Mouse (Mus musculus) neural tube, embryonic 15.5 days (tissue): ENCODE results near the gene Zfp710. TPM values are rescaled to one million over a fixed set of nuclear protein-coding genes. Genes with fewer than 3 reads are reported as not detected.

Source experiments
- ATAC-seq: fragments of 200-750 bp; cut with Nextera tagmentation; 2 replicates; pipeline ENCODE4 v1.8.0; 2017; ENCODE audit warnings: mild to moderate bottlenecking, moderate TSS enrichment, moderate library complexity; ENCODE audit not compliant: low FRiP score
- H3K27ac ChIP-seq: fragments of 300-500 bp; sonication (generic); replicated peaks from 2 replicates; pipeline ENCODE4 v1.5.1; 2015; ENCODE audit warnings: mild to moderate bottlenecking, inconsistent platforms
- H3K27me3 ChIP-seq: fragments of 300-500 bp; sonication (generic); replicated peaks from 2 replicates; pipeline ENCODE4 v1.6.1; 2015; ENCODE audit warnings: inconsistent platforms
- H3K36me3 ChIP-seq: fragments of 300-500 bp; sonication (generic); 2 replicates; pipeline ENCODE4 v1.6.1; 2015; ENCODE audit warnings: inconsistent platforms
- H3K4me1 ChIP-seq: fragments of 300-500 bp; sonication (generic); 2 replicates; pipeline ENCODE4 v1.6.1; 2015; ENCODE audit warnings: inconsistent platforms
- H3K4me2 ChIP-seq: fragments of 300-500 bp; sonication (generic); 2 replicates; pipeline ENCODE4 v1.6.1; 2015; ENCODE audit warnings: inconsistent platforms, mild to moderate bottlenecking, moderate library complexity
- H3K4me3 ChIP-seq: fragments of 300-500 bp; sonication (generic); replicated peaks from 2 replicates; pipeline ENCODE4 v1.5.1; 2015; ENCODE audit warnings: mild to moderate bottlenecking, inconsistent platforms
- H3K9ac ChIP-seq: fragments of 300-500 bp; sonication (generic); replicated peaks from 2 replicates; pipeline ENCODE4 v1.6.1; 2015; ENCODE audit warnings: mild to moderate bottlenecking, inconsistent platforms
- H3K9me3 ChIP-seq: fragments of 300-500 bp; sonication (generic); replicated peaks from 2 replicates; pipeline ENCODE4 v1.6.1; 2016; ENCODE audit warnings: inconsistent platforms
- WGBS: fragments of 180-500 bp; shearing (Covaris S2); methylation state at CpG from one replicate; pipeline ENCODE4 v1.1.7; 2015; ENCODE audit warnings: mixed read lengths; 5-methylcytosine and 5-hydroxymethylcytosine counted together
- polyA plus RNA-seq: library from polyadenylated mRNA; unstranded; fragments of >200 nt; fragmentation: Nextera tagmentation; extraction: Ambion mirVana; gene quantifications from 2 replicates; pipeline ENCODE4 v1.2.1, GENCODE M21; 2015

Zfp710 gene
- polyA plus RNA-seq, 1 experiment from 2014 or later: 11.6 TPM

DNA sequence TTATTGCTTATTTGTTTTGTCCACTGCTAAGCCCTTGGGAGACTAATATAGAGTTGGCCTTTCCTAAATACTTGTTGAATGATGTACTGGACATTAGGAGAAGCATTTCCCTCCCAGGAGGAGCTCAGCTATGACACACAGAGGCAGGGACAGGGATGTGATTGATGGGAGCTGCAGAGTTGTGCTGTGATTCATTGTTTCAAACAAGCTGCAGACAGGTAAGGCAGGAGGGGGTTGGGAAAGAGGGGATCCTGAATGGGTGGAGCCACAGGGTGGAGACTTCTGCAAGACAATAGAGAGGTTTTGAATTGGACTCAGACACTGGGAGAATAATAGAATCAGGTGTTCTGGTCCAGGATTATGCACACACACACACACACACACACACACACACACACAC lies 5.4 kb downstream of the Zfp710 start:
- Histone ChIP-seq H3K9ac (no peak overlapping the region), H3K9me3 (no peaks in the 10 kb centered on the region), H3K4me1 (peaks cover 64% of the 10 kb centered on the region), H3K27me3 (no peaks in the 10 kb centered on the region), H3K36me3 (no peaks in the 10 kb centered on the region), H3K27ac (no peak overlapping the region), H3K4me2 (no peak overlapping the region), H3K4me3 (no peak overlapping the region)
- no peak for ATAC-seq

DNA sequence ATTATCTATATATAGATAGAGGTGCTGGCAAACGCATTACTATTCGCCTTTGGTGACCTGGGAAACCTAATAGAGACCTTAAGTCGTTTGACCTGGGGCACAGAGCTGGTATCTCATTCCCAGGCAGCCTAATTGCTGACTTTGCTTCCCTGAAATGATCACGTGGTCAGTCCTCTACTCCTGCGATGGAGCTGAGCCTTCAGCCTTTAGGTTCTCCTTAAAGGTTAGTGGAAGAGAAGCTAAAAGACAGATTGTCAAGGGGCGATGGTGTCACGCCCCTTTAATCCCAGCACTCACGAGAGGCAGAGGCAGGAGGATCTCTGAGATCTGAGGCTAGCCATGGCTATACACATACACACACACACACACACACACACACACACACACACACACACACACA lies 5.9 kb downstream of the Zfp710 start:
- Histone ChIP-seq H3K9ac (no peak overlapping the region), H3K9me3 (no peaks in the 10 kb centered on the region), H3K4me1 (peaks cover 64% of the 10 kb centered on the region), H3K27ac (no peak overlapping the region), H3K27me3 (no peaks in the 10 kb centered on the region), H3K36me3 (no peaks in the 10 kb centered on the region), H3K4me3 (no peak overlapping the region), H3K4me2 (no peak overlapping the region)
- 91% methylated on average over 8 of the region's 8 CpGs for WGBS
- ATAC-seq: no peak

DNA sequence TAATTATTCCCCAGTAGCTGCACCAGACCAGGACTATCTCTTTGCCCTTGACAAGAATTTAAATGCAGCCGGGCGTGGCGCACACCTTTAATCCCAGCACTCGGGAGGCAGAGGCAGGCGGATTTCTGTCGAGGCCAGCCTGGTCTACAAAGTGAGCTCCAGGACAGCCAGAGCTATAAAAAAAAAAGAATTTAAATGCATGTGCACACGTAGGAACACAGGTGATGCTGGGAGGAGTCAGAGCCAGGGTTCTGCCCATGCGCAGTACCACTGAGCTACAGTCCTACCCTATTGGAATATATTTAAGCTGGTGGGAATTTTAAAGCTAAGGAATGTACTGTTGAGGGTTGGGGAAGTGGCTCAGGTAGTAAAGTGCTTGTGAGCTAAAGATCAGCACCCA lies 6.4 kb downstream of the Zfp710 start:
- Histone ChIP-seq H3K4me1 (peaks cover 61% of the 10 kb centered on the region), H3K9me3 (no peaks in the 10 kb centered on the region), H3K4me2 (no peak overlapping the region), H3K4me3 (no peak overlapping the region), H3K36me3 (no peaks in the 10 kb centered on the region), H3K27ac (no peak overlapping the region), H3K27me3 (no peaks in the 10 kb centered on the region), H3K9ac (no peak overlapping the region)
- 97% methylated on average over 8 of the region's 8 CpGs for WGBS
- no peak for ATAC-seq

DNA sequence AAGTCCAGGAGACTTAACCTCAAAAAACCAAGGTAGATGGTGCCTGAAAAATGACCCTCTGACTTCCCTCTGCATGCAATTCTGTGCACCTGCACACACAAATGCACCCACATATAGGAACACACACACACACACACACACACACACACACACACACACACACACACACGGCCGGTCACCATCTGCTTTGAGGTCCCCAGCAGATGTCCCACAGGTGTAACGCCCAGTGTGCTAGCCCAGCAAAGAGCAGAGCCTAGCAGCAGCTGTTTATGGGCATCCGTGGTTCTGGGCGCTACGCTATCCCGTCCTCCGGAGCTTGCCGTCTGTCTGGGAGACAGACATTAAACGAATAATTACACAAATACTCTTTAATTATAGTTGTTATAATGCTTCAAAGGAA lies 6.9 kb downstream of the Zfp710 start:
- H3K4me3 ChIP-seq: no peak overlapping the region
- peak overlapping the region; percentile 7; the same call in 1 of the 2 replicates for H3K4me2 ChIP-seq
- no peaks in the 10 kb centered on the region for H3K9me3 ChIP-seq
- no peaks in the 10 kb centered on the region for H3K27me3 ChIP-seq
- WGBS: 26% methylated on average over 10 of the region's 10 CpGs
- H3K36me3 ChIP-seq: no peaks in the 10 kb centered on the region
- peaks cover 61% of the 10 kb centered on the region for H3K4me1 ChIP-seq
- no peak for ATAC-seq
- no peak overlapping the region; the same call in 1 of the 2 replicates for H3K9ac ChIP-seq
- H3K27ac ChIP-seq: no peak overlapping the region

DNA sequence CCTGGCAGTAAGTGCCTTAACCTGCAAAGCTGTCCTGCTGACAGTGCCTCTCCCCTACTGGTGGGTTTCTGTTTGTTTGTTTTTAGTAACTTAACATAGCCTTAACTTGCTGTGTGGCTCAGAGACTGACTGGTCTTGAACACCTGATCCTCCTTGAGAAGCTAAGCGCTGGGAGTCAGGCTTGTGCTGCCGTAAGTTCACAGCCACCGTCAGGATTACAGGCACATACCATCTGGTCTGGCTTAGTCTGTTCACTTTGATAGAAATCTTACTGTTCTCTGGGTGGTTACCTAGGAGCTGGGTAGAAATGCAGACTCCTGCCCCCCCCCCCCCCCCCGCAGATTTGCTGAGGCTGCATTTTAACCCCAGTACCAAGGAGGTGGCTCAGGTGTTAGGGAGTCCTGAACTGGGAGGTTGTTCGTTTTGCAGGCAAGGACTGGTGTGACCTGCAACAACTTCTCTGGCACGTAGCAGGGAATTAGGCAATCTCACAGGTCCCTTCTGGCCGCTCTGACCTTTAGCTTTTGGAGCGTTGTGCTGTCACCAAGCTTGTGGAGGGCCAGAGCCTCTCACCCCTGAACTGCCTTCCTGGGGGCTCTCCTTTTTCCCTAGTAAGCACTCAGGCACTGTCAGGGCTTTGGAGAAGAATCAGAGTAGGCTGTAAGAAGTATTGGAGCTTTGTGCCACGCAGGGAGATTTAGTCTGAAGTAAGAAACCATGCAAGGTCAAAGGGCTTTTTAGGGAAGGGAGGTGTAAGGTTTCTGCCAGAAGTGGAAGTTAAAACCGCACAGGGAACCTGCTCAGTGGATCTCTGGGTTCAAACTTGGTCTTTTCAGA lies 7.8 kb downstream of the Zfp710 start:
- Histone ChIP-seq H3K4me3 (no peak overlapping the region), H3K4me1 (peaks cover 61% of the 10 kb centered on the region), H3K9ac (no peak overlapping the region), H3K27me3 (no peaks in the 10 kb centered on the region), H3K27ac (no peak overlapping the region), H3K9me3 (no peaks in the 10 kb centered on the region), H3K4me2 (peak overlapping the region; percentile 7; the same call in 1 of the 2 replicates), H3K36me3 (no peaks in the 10 kb centered on the region)
- WGBS: 57% methylated on average over 9 of the region's 10 CpGs
- ATAC-seq: no peak

DNA sequence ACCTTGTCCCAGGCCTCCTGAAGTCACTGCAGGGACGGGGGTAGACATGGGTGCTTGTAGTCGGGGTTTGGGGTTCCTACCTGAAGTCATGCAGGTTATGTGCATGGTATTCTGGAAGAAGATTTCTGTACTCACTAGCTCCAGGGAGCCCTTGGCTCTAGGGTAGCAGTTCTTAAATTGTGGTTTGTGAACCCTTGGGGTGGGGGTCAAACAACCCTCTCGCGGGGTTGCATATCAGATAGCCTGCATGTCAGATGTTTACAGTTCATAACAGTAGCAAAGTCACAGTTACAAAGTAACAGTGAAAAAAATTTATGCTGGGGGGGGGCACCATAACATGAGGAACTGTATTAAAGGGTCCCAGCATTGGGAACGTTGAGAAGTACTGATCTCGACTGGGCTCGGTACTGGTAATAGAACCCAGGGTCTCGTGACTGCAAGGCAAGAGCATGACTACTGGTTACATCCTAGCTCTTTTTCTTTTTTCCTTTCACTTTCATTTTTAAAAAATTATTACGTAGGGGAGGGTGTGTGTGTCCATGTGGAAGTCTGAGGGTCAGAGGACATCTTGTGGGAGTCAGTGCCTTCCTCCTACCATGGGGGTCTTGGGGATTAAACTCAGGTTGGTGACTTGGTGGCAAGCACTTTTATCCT lies 8.6 kb downstream of the Zfp710 start:
- no peak overlapping the region for H3K4me2 ChIP-seq
- peaks cover 54% of the 10 kb centered on the region for H3K4me1 ChIP-seq
- H3K9me3 ChIP-seq: no peaks in the 10 kb centered on the region
- no peak overlapping the region for H3K9ac ChIP-seq
- no peaks in the 10 kb centered on the region for H3K36me3 ChIP-seq
- no peak for ATAC-seq
- no peak overlapping the region for H3K4me3 ChIP-seq
- H3K27me3 ChIP-seq: no peaks in the 10 kb centered on the region
- H3K27ac ChIP-seq: no peak overlapping the region
- WGBS: 90% methylated on average over 9 of the region's 9 CpGs

DNA sequence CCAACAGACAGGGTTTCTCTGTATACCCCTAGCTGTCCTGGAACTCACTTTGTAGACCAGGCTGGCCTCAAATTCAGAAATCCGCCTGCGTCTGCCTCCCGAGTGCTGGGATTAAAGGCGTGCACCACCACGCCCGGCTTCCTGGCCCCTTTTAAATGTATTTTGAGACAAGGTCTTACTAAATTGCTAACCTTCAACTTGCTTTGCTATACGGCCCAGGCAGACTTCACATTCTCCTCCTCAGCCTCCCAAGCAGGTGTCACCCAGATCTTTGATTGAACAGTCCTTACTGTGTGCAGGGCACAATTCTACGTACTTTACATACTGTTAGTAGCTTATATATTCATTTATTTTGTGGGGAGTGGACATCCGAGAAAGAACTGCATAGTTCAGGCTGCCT lies 9.2 kb downstream of the Zfp710 start:
- ATAC-seq: no peak
- Histone ChIP-seq H3K27me3 (no peaks in the 10 kb centered on the region), H3K36me3 (no peaks in the 10 kb centered on the region), H3K9me3 (no peaks in the 10 kb centered on the region), H3K4me3 (no peak overlapping the region), H3K9ac (no peak overlapping the region), H3K27ac (no peak overlapping the region), H3K4me2 (no peak overlapping the region), H3K4me1 (peaks cover 48% of the 10 kb centered on the region)
- WGBS: 81% methylated on average over 9 of the region's 9 CpGs

DNA sequence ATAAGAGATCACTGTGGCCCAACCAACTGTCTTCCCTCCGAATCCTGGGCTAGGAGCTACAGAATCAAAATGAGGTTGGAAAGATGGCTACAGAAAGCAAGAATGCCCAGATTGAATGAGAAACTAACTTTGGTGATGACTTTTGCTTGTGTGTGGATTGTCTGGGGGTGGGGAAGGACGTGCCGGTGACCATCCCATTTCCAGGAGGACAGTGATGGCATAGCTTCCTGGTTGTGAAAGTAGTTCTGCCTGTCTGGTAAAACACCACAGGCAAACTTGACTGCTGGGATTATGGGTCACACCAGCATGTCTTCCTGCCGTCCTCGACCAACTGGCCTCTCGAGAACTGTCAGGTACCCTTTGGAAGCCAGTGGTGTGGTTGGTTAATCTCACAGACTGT lies 10.5 kb downstream of the Zfp710 start:
- no peak for ATAC-seq
- no peak overlapping the region for H3K27ac ChIP-seq
- 82% methylated on average over 6 of the region's 6 CpGs for WGBS

DNA sequence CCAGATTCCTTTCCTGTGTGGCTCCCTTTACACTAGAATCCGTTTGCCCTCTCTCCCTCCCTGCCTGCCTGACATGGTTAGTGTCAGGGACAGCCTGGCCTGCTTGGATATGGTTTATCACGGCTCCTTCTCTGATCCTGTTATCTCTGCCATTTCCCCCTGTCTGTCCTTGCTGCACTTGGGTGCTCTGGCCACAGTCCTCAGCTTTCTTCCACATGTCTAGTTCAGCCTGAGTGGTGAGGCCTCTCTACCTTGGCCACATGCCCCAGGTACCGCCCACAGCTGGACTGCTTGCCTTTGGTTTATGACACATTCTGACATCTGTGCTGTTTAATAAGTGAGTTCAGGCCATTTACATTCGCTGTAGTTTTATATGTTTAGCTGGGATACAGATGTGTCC lies 11.1 kb downstream of the Zfp710 start:
- H3K27ac ChIP-seq: no peak overlapping the region
- H3K36me3 ChIP-seq: no peaks in the 10 kb centered on the region
- H3K27me3 ChIP-seq: no peaks in the 10 kb centered on the region
- peaks cover 41% of the 10 kb centered on the region for H3K4me1 ChIP-seq
- no peaks in the 10 kb centered on the region for H3K9me3 ChIP-seq
- no peak overlapping the region for H3K4me2 ChIP-seq
- no peak overlapping the region for H3K4me3 ChIP-seq
- 67% methylated on average over 4 of the region's 4 CpGs for WGBS
- no peak for ATAC-seq
- H3K9ac ChIP-seq: no peak overlapping the region

More for the DNA sequence above, 10.5 kb downstream of the Zfp710 start:
- peaks cover 41% of the 10 kb centered on the region for H3K4me1 ChIP-seq
- no peak overlapping the region for H3K4me3 ChIP-seq
- no peak overlapping the region for H3K9ac ChIP-seq
- H3K9me3 ChIP-seq: no peaks in the 10 kb centered on the region
- H3K4me2 ChIP-seq: no peak overlapping the region
- H3K27me3 ChIP-seq: no peaks in the 10 kb centered on the region
- H3K36me3 ChIP-seq: no peaks in the 10 kb centered on the region

DNA sequence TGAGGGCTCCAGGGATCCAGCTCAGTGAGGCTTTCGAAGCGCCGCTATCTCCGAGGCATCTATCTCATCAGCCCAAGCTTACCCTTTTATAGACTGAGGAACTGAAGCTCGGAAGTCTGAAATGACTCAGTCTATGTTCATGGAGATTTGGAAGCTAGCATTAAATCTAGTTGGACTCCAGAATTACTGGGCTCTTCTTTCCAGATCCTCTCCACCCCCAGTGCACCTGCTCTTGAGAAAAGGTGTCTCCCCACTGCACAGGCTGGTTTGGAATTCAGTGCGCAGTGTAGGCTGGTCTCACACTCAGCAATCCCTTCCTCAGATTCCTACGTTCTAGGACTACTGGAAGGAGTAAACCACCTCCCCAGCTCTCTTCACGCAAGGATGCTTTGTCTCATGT lies 15.1 kb downstream of the Zfp710 start:
- no peak for ATAC-seq
- 87% methylated on average over 8 of the region's 8 CpGs for WGBS
- H3K9ac ChIP-seq: no peak overlapping the region
- no peaks in the 10 kb centered on the region for H3K36me3 ChIP-seq
- no peak overlapping the region for H3K4me2 ChIP-seq
- no peaks in the 10 kb centered on the region for H3K27me3 ChIP-seq
- H3K4me1 ChIP-seq: peaks cover 16% of the 10 kb centered on the region
- no peaks in the 10 kb centered on the region for H3K9me3 ChIP-seq
- H3K4me3 ChIP-seq: no peak overlapping the region
- H3K27ac ChIP-seq: no peak overlapping the region

DNA sequence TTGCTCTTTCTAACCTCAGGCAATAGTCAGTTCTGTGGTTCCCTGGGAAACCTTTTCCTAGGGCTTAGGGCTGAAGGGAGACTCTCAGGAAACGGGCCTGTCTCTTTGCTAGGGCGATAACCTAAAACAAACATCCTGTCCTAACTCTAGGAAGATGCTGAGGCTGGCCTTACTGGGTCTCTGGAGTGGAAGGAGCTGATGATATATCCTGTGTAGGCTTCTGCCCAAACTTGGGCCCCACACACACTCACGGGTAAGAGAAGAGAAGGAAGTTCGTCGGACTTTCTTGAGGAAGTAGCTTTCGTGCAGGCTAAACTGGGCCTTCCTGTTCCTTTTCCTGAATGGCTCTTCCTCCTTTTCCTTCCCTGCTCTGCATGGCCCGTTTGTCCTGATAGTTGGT lies 19.6 kb downstream of the Zfp710 start:
- Histone ChIP-seq H3K4me1 (peaks cover 28% of the 10 kb centered on the region), H3K4me2 (no peak overlapping the region), H3K27ac (peak overlapping the region; percentile 30; the same call in 1 of the 2 replicates), H3K9ac (no peak overlapping the region), H3K9me3 (no peaks in the 10 kb centered on the region), H3K27me3 (no peaks in the 10 kb centered on the region), H3K4me3 (no peak overlapping the region), H3K36me3 (no peaks in the 10 kb centered on the region)
- no peak for ATAC-seq
- 78% methylated on average over 7 of the region's 7 CpGs for WGBS

DNA sequence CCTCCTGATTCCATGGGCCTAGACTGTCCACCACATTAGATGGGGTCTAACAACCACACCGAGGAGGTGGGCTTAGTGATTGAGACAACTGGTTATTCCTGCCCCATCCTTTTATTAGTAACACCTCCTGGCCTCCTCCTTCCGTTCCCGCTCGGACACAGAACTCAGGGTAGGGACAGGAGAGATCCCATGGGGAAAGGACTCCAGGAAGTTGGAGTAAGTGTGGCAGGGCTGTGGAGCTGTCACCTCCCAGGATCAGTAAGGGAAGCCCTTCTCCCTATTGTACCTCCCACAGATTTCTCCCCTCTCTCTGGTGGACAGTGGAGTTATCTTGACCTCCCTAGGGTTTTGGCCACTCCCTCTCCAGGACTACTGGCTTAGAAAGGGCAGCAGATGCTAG lies 22.4 kb downstream of the Zfp710 start:
- H3K9me3 ChIP-seq: no peaks in the 10 kb centered on the region
- H3K27me3 ChIP-seq: no peaks in the 10 kb centered on the region
- H3K4me2 ChIP-seq: no peak overlapping the region
- H3K9ac ChIP-seq: no peak overlapping the region
- H3K4me1 ChIP-seq: peaks cover 30% of the 10 kb centered on the region
- no peak overlapping the region for H3K4me3 ChIP-seq
- 84% methylated on average over 4 of the region's 4 CpGs for WGBS
- no peak overlapping the region for H3K27ac ChIP-seq
- no peak for ATAC-seq
- H3K36me3 ChIP-seq: no peaks in the 10 kb centered on the region
